Mouse (Mus musculus): ENCODE data around the gene Wt1. TPM values are rescaled to one million over a fixed set of nuclear protein-coding genes. Genes with fewer than 3 reads are reported as not detected.

Gene Wt1
- polyA plus RNA-seq, 1 experiment, result 4.6 TPM

GRCm38 (mm10) chr2:105131811-105132100, 5.4 kb downstream of the Wt1 start:
- Histone ChIP-seq H3K4me3 (ENCODE audit: low read depth, low read length) (no peak overlapping the region), H3K36me3 (ENCODE audit: control insufficient read depth, insufficient read depth, low read length, poor library complexity, severe bottlenecking) (no peaks in the 10 kb centered on the region), H3K27ac (ENCODE audit: insufficient read depth, low read length) (no peak overlapping the region), H3K9me3 (replicated peaks; ENCODE audit: control insufficient read depth, insufficient read depth, low read length, poor library complexity, severe bottlenecking) (no peaks in the 10 kb centered on the region), H3K4me1 (ENCODE audit: control insufficient read depth, insufficient read depth, low read length) (no peaks in the 10 kb centered on the region), H3K27me3 (ENCODE audit: control insufficient read depth, insufficient read depth, low read length, poor library complexity, severe bottlenecking) (peaks cover 28% of the 10 kb centered on the region), H3K9ac (ENCODE audit: low read depth, poor library complexity, severe bottlenecking) (no peak overlapping the region)
- no peak for TF ChIP-seq EP300 (IDR thresholded peaks at IDR 0.05; ENCODE audit: insufficient read depth, low read depth, low read length)
- TF ChIP-seq POLR2A (IDR thresholded peaks at IDR 0.05; ENCODE audit: insufficient read depth, low read length), result no peak
- no peak for TF ChIP-seq CTCF (IDR thresholded peaks at IDR 0.05; ENCODE audit: low read depth, low read length)

- Histone ChIP-seq H3K9me3 (replicated peaks; ENCODE audit: control insufficient read depth, insufficient read depth, low read length, poor library complexity, severe bottlenecking) (no peaks in the 10 kb centered on the region), H3K4me3 (ENCODE audit: low read depth, low read length) (no peak overlapping the region), H3K4me1 (ENCODE audit: control insufficient read depth, insufficient read depth, low read length) (no peaks in the 10 kb centered on the region), H3K27me3 (ENCODE audit: control insufficient read depth, insufficient read depth, low read length, poor library complexity, severe bottlenecking) (peaks cover 24% of the 10 kb centered on the region), H3K9ac (ENCODE audit: low read depth, poor library complexity, severe bottlenecking) (no peak overlapping the region), H3K27ac (ENCODE audit: insufficient read depth, low read length) (no peak overlapping the region), H3K36me3 (ENCODE audit: control insufficient read depth, insufficient read depth, low read length, poor library complexity, severe bottlenecking) (no peaks in the 10 kb centered on the region)
- TF ChIP-seq POLR2A (IDR thresholded peaks at IDR 0.05; ENCODE audit: insufficient read depth, low read length), result no peak
Observed at GRCm38 (mm10) chr2:105132300-105132699, 6.0 kb downstream of the Wt1 start.

GRCm38 (mm10) chr2:105132933-105133795, 6.8 kb downstream of the Wt1 start:
- no peak overlapping the region for H3K27ac ChIP-seq (ENCODE audit: insufficient read depth, low read length)
- H3K4me1 ChIP-seq (ENCODE audit: control insufficient read depth, insufficient read depth, low read length), result no peaks in the 10 kb centered on the region
- H3K4me3 ChIP-seq (ENCODE audit: low read depth, low read length), result peak overlapping the region; percentile 6; the same call in 1 of the 2 replicates
- H3K36me3 ChIP-seq (ENCODE audit: control insufficient read depth, insufficient read depth, low read length, poor library complexity, severe bottlenecking), result no peaks in the 10 kb centered on the region
- no peak for TF ChIP-seq POLR2A (IDR thresholded peaks at IDR 0.05; ENCODE audit: insufficient read depth, low read length)
- TF ChIP-seq EP300 (IDR thresholded peaks at IDR 0.05; ENCODE audit: insufficient read depth, low read depth, low read length), result no peak
- TF ChIP-seq CTCF (IDR thresholded peaks at IDR 0.05; ENCODE audit: low read depth, low read length), result no peak
- H3K9me3 ChIP-seq (replicated peaks; ENCODE audit: control insufficient read depth, insufficient read depth, low read length, poor library complexity, severe bottlenecking), result no peaks in the 10 kb centered on the region
- no peak overlapping the region for H3K9ac ChIP-seq (ENCODE audit: low read depth, poor library complexity, severe bottlenecking)
- peaks cover 21% of the 10 kb centered on the region for H3K27me3 ChIP-seq (ENCODE audit: control insufficient read depth, insufficient read depth, low read length, poor library complexity, severe bottlenecking)

- H3K27ac ChIP-seq (ENCODE audit: insufficient read depth, low read length), result no peak overlapping the region
- no peaks in the 10 kb centered on the region for H3K4me1 ChIP-seq (ENCODE audit: control insufficient read depth, insufficient read depth, low read length)
- H3K4me3 ChIP-seq (ENCODE audit: low read depth, low read length), result no peak overlapping the region
- H3K9ac ChIP-seq (ENCODE audit: low read depth, poor library complexity, severe bottlenecking), result no peak overlapping the region
- no peaks in the 10 kb centered on the region for H3K9me3 ChIP-seq (replicated peaks; ENCODE audit: control insufficient read depth, insufficient read depth, low read length, poor library complexity, severe bottlenecking)
- H3K27me3 ChIP-seq (ENCODE audit: control insufficient read depth, insufficient read depth, low read length, poor library complexity, severe bottlenecking), result peaks cover 11% of the 10 kb centered on the region
- H3K36me3 ChIP-seq (ENCODE audit: control insufficient read depth, insufficient read depth, low read length, poor library complexity, severe bottlenecking), result no peaks in the 10 kb centered on the region
- TF ChIP-seq EP300 (IDR thresholded peaks at IDR 0.05; ENCODE audit: insufficient read depth, low read depth, low read length) (no peak), POLR2A (IDR thresholded peaks at IDR 0.05; ENCODE audit: insufficient read depth, low read length) (no peak), CTCF (IDR thresholded peaks at IDR 0.05; ENCODE audit: low read depth, low read length) (no peak)
Observed at GRCm38 (mm10) chr2:105134296-105134695, 8.0 kb downstream of the Wt1 start.

- H3K36me3 ChIP-seq (ENCODE audit: control insufficient read depth, insufficient read depth, low read length, poor library complexity, severe bottlenecking), result no peaks in the 10 kb centered on the region
- no peak overlapping the region for H3K4me3 ChIP-seq (ENCODE audit: low read depth, low read length)
- TF ChIP-seq CTCF (IDR thresholded peaks at IDR 0.05; ENCODE audit: low read depth, low read length) (no peak), EP300 (IDR thresholded peaks at IDR 0.05; ENCODE audit: insufficient read depth, low read depth, low read length) (no peak), POLR2A (IDR thresholded peaks at IDR 0.05; ENCODE audit: insufficient read depth, low read length) (no peak)
- H3K4me1 ChIP-seq (ENCODE audit: control insufficient read depth, insufficient read depth, low read length), result no peaks in the 10 kb centered on the region
- H3K27ac ChIP-seq (ENCODE audit: insufficient read depth, low read length), result no peak overlapping the region
- no peaks in the 10 kb centered on the region for H3K9me3 ChIP-seq (replicated peaks; ENCODE audit: control insufficient read depth, insufficient read depth, low read length, poor library complexity, severe bottlenecking)
- no peaks in the 10 kb centered on the region; the same call in 1 of the 2 replicates for H3K27me3 ChIP-seq (ENCODE audit: control insufficient read depth, insufficient read depth, low read length, poor library complexity, severe bottlenecking)
- H3K9ac ChIP-seq (ENCODE audit: low read depth, poor library complexity, severe bottlenecking), result no peak overlapping the region
Observed at GRCm38 (mm10) chr2:105139471-105139870, 13.1 kb downstream of the Wt1 start.

GRCm38 (mm10) chr2:105141371-105141770, 15.0 kb downstream of the Wt1 start:
- Histone ChIP-seq H3K9ac (ENCODE audit: low read depth, poor library complexity, severe bottlenecking) (no peak overlapping the region), H3K4me3 (ENCODE audit: low read depth, low read length) (no peak overlapping the region), H3K9me3 (replicated peaks; ENCODE audit: control insufficient read depth, insufficient read depth, low read length, poor library complexity, severe bottlenecking) (no peaks in the 10 kb centered on the region), H3K27ac (ENCODE audit: insufficient read depth, low read length) (no peak overlapping the region), H3K27me3 (ENCODE audit: control insufficient read depth, insufficient read depth, low read length, poor library complexity, severe bottlenecking) (no peaks in the 10 kb centered on the region; the same call in 1 of the 2 replicates), H3K36me3 (ENCODE audit: control insufficient read depth, insufficient read depth, low read length, poor library complexity, severe bottlenecking) (no peaks in the 10 kb centered on the region), H3K4me1 (ENCODE audit: control insufficient read depth, insufficient read depth, low read length) (no peaks in the 10 kb centered on the region)
- no peak for TF ChIP-seq EP300 (IDR thresholded peaks at IDR 0.05; ENCODE audit: insufficient read depth, low read depth, low read length)
- no peak for TF ChIP-seq POLR2A (IDR thresholded peaks at IDR 0.05; ENCODE audit: insufficient read depth, low read length)
- no peak for TF ChIP-seq CTCF (IDR thresholded peaks at IDR 0.05; ENCODE audit: low read depth, low read length)
